Mouse (Mus musculus) mesoderm, embryonic 11.5 days (tissue): ENCODE measurements around the gene Stat3.

ENCODE experiments used
- DNase-seq: peaks from one replicate; pipeline ENCODE4 v3.0.0-alpha.2; 2012; ENCODE audit warnings: low read depth, low spot score

Gene Stat3

GRCm38 (mm10) chr11:100939512-100940151 is at the start of gene Stat3:
Gene Stat3 (minus strand): TSS chr11:100939540.
- DNase-seq: peak; percentile 100

GRCm38 (mm10) chr11:100988674-100989073 is 49.3 kb upstream of the Stat3 start:
- no peak for DNase-seq

- DNase-seq: no peak
These were observed 46.3 kb upstream of the Stat3 start for GRCm38 (mm10) chr11:100985607-100986006.

- DNase-seq: no peak
These were observed 44.4 kb upstream of the Stat3 start for GRCm38 (mm10) chr11:100983778-100984131.

GRCm38 (mm10) chr11:100983125-100983777 is 43.9 kb upstream of the Stat3 start:
- peak; percentile 90 for DNase-seq

- DNase-seq: no peak
These were observed 42.7 kb upstream of the Stat3 start for GRCm38 (mm10) chr11:100982087-100982486.

GRCm38 (mm10) chr11:100981236-100981635 is 41.9 kb upstream of the Stat3 start:
- DNase-seq: no peak

DNA sequence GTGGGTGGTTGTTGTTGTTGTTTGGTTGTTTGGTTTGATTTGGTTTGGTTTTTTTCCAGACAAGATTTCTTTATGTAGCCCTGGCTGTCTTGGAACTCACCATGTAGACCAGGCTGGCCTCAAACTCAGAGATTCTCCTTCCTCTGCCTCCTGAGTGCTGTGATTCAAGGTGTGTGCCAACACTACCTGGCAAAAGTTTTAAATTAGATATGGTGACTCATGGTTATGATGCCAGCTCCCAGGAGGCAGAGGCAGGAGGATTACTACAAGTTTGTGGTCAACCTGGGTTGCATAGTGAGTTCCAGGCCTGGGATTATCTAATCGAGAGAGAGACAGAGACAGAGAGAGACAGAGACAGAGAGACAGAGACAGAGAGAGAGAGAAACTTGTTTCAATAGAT is 41.1 kb upstream of the Stat3 start:
- no peak for DNase-seq

DNA sequence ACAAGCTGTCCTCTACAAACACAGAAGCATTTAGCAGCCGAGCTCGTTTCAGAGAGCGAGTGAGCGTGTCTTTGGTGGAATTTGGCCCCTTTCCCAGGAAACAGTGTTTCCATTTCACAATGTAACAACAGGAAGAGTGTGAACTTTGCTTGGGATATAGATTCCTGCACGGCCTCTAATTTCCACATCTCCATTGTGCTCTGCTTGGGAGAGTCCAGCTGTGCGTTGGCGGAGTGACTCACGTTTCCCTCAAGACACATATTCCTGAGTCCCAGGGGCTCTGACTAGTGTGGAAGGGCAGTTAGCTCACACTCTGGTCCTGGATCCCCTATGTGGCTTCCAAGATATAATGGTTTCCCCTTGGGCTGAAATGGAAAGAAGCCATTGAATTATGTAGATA is 40.5 kb upstream of the Stat3 start:
- no peak for DNase-seq

DNA sequence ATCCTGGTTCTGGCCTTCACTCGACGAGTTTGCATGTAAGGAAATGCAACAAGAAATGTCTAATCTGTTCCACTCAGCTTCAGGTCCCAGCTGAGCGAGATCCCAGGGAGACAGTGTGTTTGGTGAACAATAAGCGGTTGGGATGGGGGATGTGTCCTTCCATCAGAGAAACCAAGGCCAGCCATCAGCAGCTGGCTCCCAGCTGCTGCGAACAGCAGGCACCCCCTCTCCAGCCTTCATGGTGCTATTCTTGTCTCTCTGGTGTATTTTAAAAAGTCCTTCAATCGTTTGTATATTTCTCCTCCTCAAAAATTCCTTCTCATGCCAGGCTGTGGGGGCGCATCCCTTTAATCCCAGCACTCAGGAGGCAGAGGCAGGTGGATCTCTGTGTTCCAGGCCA is 35.9 kb upstream of the Stat3 start:
- DNase-seq: no peak

DNA sequence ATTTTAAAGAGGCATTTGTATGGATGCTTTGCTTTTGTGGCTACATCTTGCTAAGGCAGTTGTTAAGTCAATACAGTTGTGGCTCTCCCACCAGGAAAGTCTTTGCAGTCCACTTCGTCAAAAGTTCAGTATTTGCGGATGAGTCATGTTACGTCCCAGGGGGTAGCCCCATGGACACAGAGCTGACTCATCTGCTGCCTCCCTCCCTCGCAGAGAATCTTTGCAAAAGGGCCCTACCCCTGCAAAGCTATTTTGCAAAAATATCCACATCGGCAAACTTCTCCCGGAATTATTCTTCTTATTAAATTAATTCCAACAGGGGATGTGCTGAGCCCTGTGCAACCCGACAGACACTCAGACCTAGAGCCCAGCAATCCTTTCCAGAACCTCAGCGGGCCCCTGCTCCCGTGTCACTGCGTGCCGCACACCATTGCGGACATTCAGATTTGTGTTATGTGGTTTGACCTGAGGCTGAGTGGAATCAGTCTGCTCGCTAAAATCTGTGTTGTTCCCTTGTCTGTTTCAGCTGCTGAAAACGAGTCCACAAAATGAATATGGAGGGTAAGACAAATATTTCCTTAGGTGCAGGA is 35.1 kb upstream of the Stat3 start:
- DNase-seq: no peak

- DNase-seq: no peak
These were observed 33.9 kb upstream of the Stat3 start for GRCm38 (mm10) chr11:100973245-100973644.

GRCm38 (mm10) chr11:100971455-100971854 is 32.1 kb upstream of the Stat3 start:
- DNase-seq: no peak

- peak; percentile 59 for DNase-seq
These were observed 31.2 kb upstream of the Stat3 start, which contains the start of gene Cavin1 for GRCm38 (mm10) chr11:100970557-100970937. Gene Cavin1 (minus strand): TSS chr11:100970887.

GRCm38 (mm10) chr11:100969744-100970556 is 30.6 kb upstream of the Stat3 start:
- DNase-seq: no peak

GRCm38 (mm10) chr11:100969189-100969743 is 29.9 kb upstream of the Stat3 start:
- DNase-seq: no peak

DNA sequence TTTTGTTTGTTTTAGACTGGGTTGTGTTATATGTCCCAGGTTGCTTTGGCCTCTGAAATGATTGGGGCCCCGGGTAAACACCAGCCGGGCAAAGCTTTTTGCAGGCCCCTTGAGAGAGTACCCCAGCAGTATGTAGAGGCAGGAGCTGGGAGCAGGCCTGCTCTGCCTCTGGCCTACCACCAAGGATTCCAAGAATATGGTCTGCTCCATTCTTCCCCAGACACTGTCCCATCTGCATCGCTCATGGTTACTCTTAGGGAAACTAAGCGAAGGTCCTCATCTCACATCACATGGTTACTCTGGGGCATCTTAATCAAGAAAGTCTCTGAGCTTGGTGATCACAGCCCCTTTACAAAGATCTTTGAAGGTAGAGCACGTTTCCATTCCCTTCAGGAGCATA is 29.2 kb upstream of the Stat3 start:
- DNase-seq: no peak

- DNase-seq: no peak
These were observed 28.6 kb upstream of the Stat3 start for GRCm38 (mm10) chr11:100967881-100968420.

- no peak for DNase-seq
These were observed 28.0 kb upstream of the Stat3 start for GRCm38 (mm10) chr11:100967376-100967775.

DNA sequence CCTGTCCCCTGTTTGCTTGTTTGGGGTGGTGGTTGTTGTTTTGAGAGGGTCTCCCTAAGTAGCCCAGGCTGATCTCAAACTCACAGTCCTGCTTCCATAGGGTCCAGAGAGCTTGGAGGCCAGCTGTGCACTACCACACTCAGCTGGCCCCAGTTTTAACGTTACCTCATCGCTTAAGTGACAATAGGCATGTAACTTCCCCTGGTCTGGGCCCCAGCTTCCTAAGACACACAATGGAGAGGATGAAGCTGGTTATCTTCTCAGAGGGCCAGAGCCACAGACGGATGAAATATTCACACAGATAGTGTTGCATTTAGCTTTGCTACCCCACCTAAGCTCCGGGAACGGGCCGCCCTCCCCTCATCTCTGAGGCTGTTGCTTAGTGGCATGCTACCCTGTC is 26.4 kb upstream of the Stat3 start:
- no peak for DNase-seq

DNA sequence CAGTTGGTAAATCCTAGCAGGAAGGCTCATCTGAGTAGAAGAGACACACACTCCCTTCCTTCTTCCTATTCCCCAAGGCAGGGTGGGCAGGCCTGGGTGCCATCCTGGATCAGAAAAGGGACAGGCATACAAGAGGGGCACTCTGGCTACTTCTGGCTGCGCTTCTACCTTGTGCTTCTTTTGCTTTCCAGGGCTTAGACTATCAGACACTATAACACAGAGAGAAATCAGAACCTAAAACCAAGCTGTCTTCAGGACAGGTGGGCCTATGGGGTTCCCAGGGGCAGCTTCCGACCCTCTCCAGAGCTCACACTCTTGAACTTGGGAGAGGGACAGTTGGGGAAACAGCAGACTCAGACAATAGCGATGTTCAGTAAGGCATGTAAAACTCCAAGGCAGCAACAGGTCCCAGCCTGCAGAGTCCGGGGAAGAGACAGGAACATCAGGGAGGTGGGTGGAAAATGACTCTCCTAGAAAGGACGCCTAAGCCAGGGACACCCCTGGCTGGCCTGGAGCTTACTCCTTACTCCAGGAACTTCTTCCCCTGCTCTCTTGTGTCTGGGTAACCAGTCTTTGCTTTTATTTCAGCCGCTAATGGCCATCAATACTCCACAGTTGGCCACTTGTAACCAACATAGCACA is 25.7 kb upstream of the Stat3 start:
- DNase-seq: no peak
